Mouse (Mus musculus): ENCODE measurements at regions not wholly inside any gene's neighbourhood (a gene's known extent, or its start where the extent isn't known, plus 50 kb on each side); places are given as distances from the start of the nearest gene placed in this dataset.

- TF ChIP-seq CTCF (IDR thresholded peaks at IDR 0.05; ENCODE audit: insufficient read depth, low read length), result no peak
- no peak for TF ChIP-seq POLR2A (IDR thresholded peaks at IDR 0.05; ENCODE audit: borderline replicate concordance, extremely low read depth, low read depth, low read length)
Measured at GRCm38 (mm10) chr2:73039300-73039699, 52.8 kb upstream of the Gm11084 start.
